Mouse (Mus musculus) forebrain, embryonic 13.5 days (tissue): ENCODE results near the gene Sptan1. TPM values are rescaled to one million over a fixed set of nuclear protein-coding genes. Genes with fewer than 3 reads are reported as not detected.

Source experiments
- ATAC-seq: fragments of 200-750 bp; cut with Nextera tagmentation; 2 replicates; pipeline ENCODE4 v1.8.0; 2017
- H3K27ac ChIP-seq: fragments of 300-500 bp; sonication (generic); 2 replicates; pipeline ENCODE4 v1.5.1; 2015; ENCODE audit warnings: inconsistent platforms, mild to moderate bottlenecking, moderate library complexity
- H3K27me3 ChIP-seq: fragments of 300-500 bp; sonication (generic); 2 replicates; pipeline ENCODE4 v1.6.1; 2015; ENCODE audit warnings: mild to moderate bottlenecking, inconsistent platforms
- H3K36me3 ChIP-seq: fragments of 300-500 bp; sonication (generic); 2 replicates; pipeline ENCODE4 v1.6.1; 2015; ENCODE audit warnings: mild to moderate bottlenecking, inconsistent platforms; ENCODE audit not compliant: poor library complexity, severe bottlenecking
- H3K4me1 ChIP-seq: fragments of 300-500 bp; sonication (generic); 2 replicates; pipeline ENCODE4 v1.6.1; 2015; ENCODE audit warnings: inconsistent platforms
- H3K4me2 ChIP-seq: fragments of 300-500 bp; sonication (generic); 2 replicates; pipeline ENCODE4 v1.6.1; 2015; ENCODE audit warnings: inconsistent platforms, mild to moderate bottlenecking, moderate library complexity
- H3K4me3 ChIP-seq: fragments of 300-500 bp; sonication (generic); 2 replicates; pipeline ENCODE4 v1.5.1; 2015; ENCODE audit warnings: mild to moderate bottlenecking, inconsistent platforms
- H3K9ac ChIP-seq: fragments of 300-500 bp; sonication (generic); 2 replicates; pipeline ENCODE4 v1.6.1; 2015; ENCODE audit warnings: mild to moderate bottlenecking, inconsistent platforms
- H3K9me3 ChIP-seq: fragments of 300-500 bp; sonication (generic); replicated peaks from 2 replicates; pipeline ENCODE4 v1.6.1; 2016; ENCODE audit warnings: inconsistent platforms
- WGBS: fragments of 180-500 bp; shearing (Covaris S2); methylation state at CpG from one replicate; pipeline ENCODE4 v1.1.7; 2015; 5-methylcytosine and 5-hydroxymethylcytosine counted together
- microRNA-seq: library from miRNA; unstranded; fragments of <30 nt; microRNA quantifications from one replicate; pipeline ENCODE4, GENCODE M21; 2016
- polyA plus RNA-seq: library from polyadenylated mRNA; unstranded; fragments of >200 nt; fragmentation: Nextera tagmentation; extraction: Ambion mirVana; gene quantifications from 2 replicates; pipeline ENCODE4 v1.2.1, GENCODE M21; 2015

The Sptan1 gene
- polyA plus RNA-seq, 1 experiment from 2014 or later, result 157 TPM

- peak overlapping the region; percentile 89 for H3K4me2 ChIP-seq
- 17% methylated on average over 10 of the region's 10 CpGs for WGBS
- H3K9ac ChIP-seq, result peak overlapping the region; percentile 66; the same call in 1 of the 2 replicates
- no peaks in the 10 kb centered on the region for H3K9me3 ChIP-seq
- peak overlapping the region; percentile 51 for H3K4me3 ChIP-seq
- peaks cover 19% of the 10 kb centered on the region for H3K4me1 ChIP-seq
- no peaks in the 10 kb centered on the region for H3K27me3 ChIP-seq
- ATAC-seq, result no peak
- H3K27ac ChIP-seq, result no peak overlapping the region
- H3K36me3 ChIP-seq, result peaks cover 4% of the 10 kb centered on the region
Observed at GRCm38 (mm10) chr2:30078349-30078712, 113.0 kb downstream of the Sptan1 start.

GRCm38 (mm10) chr2:30078760-30079159 lies 113.4 kb downstream of the Sptan1 start:
- H3K27ac ChIP-seq, result no peak overlapping the region
- peaks cover 3% of the 10 kb centered on the region for H3K36me3 ChIP-seq
- peaks cover 19% of the 10 kb centered on the region for H3K4me1 ChIP-seq
- no peaks in the 10 kb centered on the region for H3K9me3 ChIP-seq
- peak overlapping the region; percentile 89 for H3K4me2 ChIP-seq
- H3K27me3 ChIP-seq, result no peaks in the 10 kb centered on the region
- H3K9ac ChIP-seq, result peak overlapping the region; percentile 66; the same call in 1 of the 2 replicates
- no peak overlapping the region for H3K4me3 ChIP-seq
- 78% methylated on average over 4 of the region's 4 CpGs for WGBS
- no peak for ATAC-seq

- no peaks in the 10 kb centered on the region for H3K9me3 ChIP-seq
- no peak overlapping the region for H3K9ac ChIP-seq
- no peaks in the 10 kb centered on the region for H3K36me3 ChIP-seq
- 94% methylated on average over 15 of the region's 15 CpGs for WGBS
- no peak overlapping the region for H3K4me3 ChIP-seq
- peaks cover 26% of the 10 kb centered on the region for H3K4me1 ChIP-seq
- H3K27me3 ChIP-seq, result no peaks in the 10 kb centered on the region
- no peak overlapping the region for H3K27ac ChIP-seq
- no peak for ATAC-seq
- no peak overlapping the region for H3K4me2 ChIP-seq
Observed at GRCm38 (mm10) chr2:30080181-30080800, 114.9 kb downstream of the Sptan1 start.

Small RNA genes lying within 50 kb of the gene (microRNA-seq; reads per million reads assigned to microRNA genes)
- not detected for gene Mir6997

Other genes starting within 250 kb of the Sptan1 start
- not detected in 2 replicates for gene Gm13420, start 213.9 kb upstream of the Sptan1 start, polyA plus RNA-seq
- 0.72 TPM in 1 of 2 replicates, not detected in the other for gene Gm13547, start 206.2 kb upstream of the Sptan1 start, polyA plus RNA-seq
- 30.4 and 33.5 TPM in 2 replicates for gene Coq4, start 178.1 kb upstream of the Sptan1 start, polyA plus RNA-seq
- 43.4 and 49.7 TPM in 2 replicates for gene Trub2, start 177.1 kb upstream of the Sptan1 start, polyA plus RNA-seq
- gene Slc27a4, start 162.9 kb upstream of the Sptan1 start, polyA plus RNA-seq, result 18.6 and 20.3 TPM in 2 replicates
- 18.7 and 20.1 TPM in 2 replicates for gene Urm1, start 145.5 kb upstream of the Sptan1 start, polyA plus RNA-seq
- 5.8 and 7.7 TPM in 2 replicates for gene Cercam, start 96.4 kb upstream of the Sptan1 start, polyA plus RNA-seq
- 77.4 and 91.8 TPM in 2 replicates for gene Odf2, start 76.3 kb upstream of the Sptan1 start, polyA plus RNA-seq
- gene Gle1, start 30.1 kb upstream of the Sptan1 start, polyA plus RNA-seq, result 82.5 and 83.3 TPM in 2 replicates
- gene Wdr34, start 83.3 kb downstream of the Sptan1 start, polyA plus RNA-seq, result 50.8 and 57.2 TPM in 2 replicates
- gene Set, start 91.8 kb downstream of the Sptan1 start, polyA plus RNA-seq, result 587 and 610 TPM in 2 replicates
- gene Pkn3, start 112.1 kb downstream of the Sptan1 start, polyA plus RNA-seq, result 5.7 and 6.7 TPM in 2 replicates
- 21.0 and 21.2 TPM in 2 replicates for gene Zdhhc12, start 128.1 kb downstream of the Sptan1 start, polyA plus RNA-seq
- 10.5 and 10.9 TPM in 2 replicates for gene Zer1, start 159.0 kb downstream of the Sptan1 start, polyA plus RNA-seq
- gene Tbc1d13, start 168.2 kb downstream of the Sptan1 start, polyA plus RNA-seq, result 12.3 and 14.1 TPM in 2 replicates
- 9.5 and 10.4 TPM in 2 replicates for gene Endog, start 205.9 kb downstream of the Sptan1 start, polyA plus RNA-seq
- gene Spout1, start 212.9 kb downstream of the Sptan1 start, polyA plus RNA-seq, result 62.1 and 71.1 TPM in 2 replicates
- gene Kyat1, start 240.3 kb downstream of the Sptan1 start, polyA plus RNA-seq, result 11.6 and 12.4 TPM in 2 replicates